Mouse (Mus musculus) heart, postnatal 10 days (tissue): ENCODE data around the gene Myrf. TPM values are rescaled to one million over a fixed set of nuclear protein-coding genes. Genes with fewer than 3 reads are reported as not detected.

Experiments used
- microRNA-seq, 2 experiments: library from miRNA; unstranded; fragments of <30 nt; microRNA quantifications; one replicate each; pipeline ENCODE4 v1.2.0; 2022
- total RNA-seq, 2 experiments: library from RNA; stranded (reverse); gene quantifications; 2 replicates each; pipeline ENCODE4 v1.2.3; 2021

The Myrf gene
- total RNA-seq, 2 experiments from 2014 or later, result 5.7 to 9.1 TPM

Small RNA genes within 50 kb of the gene (microRNA-seq; reads per million reads assigned to microRNA genes)
- gene Mir6993, result 0.24 to 0.35 reads per million in 2 experiments

Other genes with a start within 250 kb of the Myrf start
- gene Best1, start 239.1 kb downstream of the Myrf start, total RNA-seq, result under 1 TPM; 0.20 to 0.36 TPM
- 10 to 100 TPM; 10.4 to 12.1 TPM for gene Rab3il1, start 239.1 kb downstream of the Myrf start, total RNA-seq
- 10 to 100 TPM; 39.7 to 45.5 TPM for gene Fads3, start 199.2 kb downstream of the Myrf start, total RNA-seq
- gene Fads2, start 139.0 kb downstream of the Myrf start, total RNA-seq, result 10 to 100 TPM; 11.3 to 14.4 TPM
- 10 to 100 TPM; 34.7 to 35.7 TPM for gene Fads1, start 57.9 kb downstream of the Myrf start, total RNA-seq
- 100 to 1,000 TPM; 145 TPM for gene Tmem258, start 36.7 kb downstream of the Myrf start, total RNA-seq
- 10 to 100 TPM; 12.3 to 14.4 TPM for gene Fen1, start 36.6 kb downstream of the Myrf start, total RNA-seq
- gene Dagla, start 64.1 kb upstream of the Myrf start, total RNA-seq, result 1 to 10 TPM; 4.1 to 4.5 TPM
- 10 to 100 TPM; 34.3 to 36.2 TPM for gene Syt7, start 148.3 kb upstream of the Myrf start, total RNA-seq
- 1 to 10 TPM; 2.2 to 7.3 TPM for gene Lrrc10b, start 216.7 kb upstream of the Myrf start, total RNA-seq
- under 1 TPM; 0.40 to 0.93 TPM for gene Ppp1r32, start 242.2 kb upstream of the Myrf start, total RNA-seq